Mouse (Mus musculus) heart, adult 2 months (tissue): ENCODE results near the gene Picalm.

Source experiments
- CTCF ChIP-seq: fragments of 200-600 bp; IDR thresholded peaks from 2 replicates; pipeline ENCODE4 v1.8.1; 2022; ENCODE audit warnings: antibody characterized with exemption, mild to moderate bottlenecking, moderate library complexity
- POLR2A ChIP-seq: fragments of 200-500 bp; IDR thresholded peaks from 2 replicates; pipeline ENCODE4 v1.6.1; 2011; ENCODE audit warnings: mild to moderate bottlenecking, low read depth, low read length, control low read depth; ENCODE audit not compliant: insufficient read depth

GRCm38 (mm10) chr7:90095097-90095496, 34.9 kb upstream of the Picalm start:
- TF ChIP-seq CTCF (no peak), POLR2A (no peak)
